Mouse (Mus musculus) cerebellum, adult 2 months (tissue): Measurements from ENCODE around the gene Flnb.

Experiments used
- CTCF ChIP-seq: fragments of 200-500 bp; IDR thresholded peaks from 2 replicates; pipeline ENCODE4 v1.5.1; 2011; ENCODE audit warnings: low read depth, mild to moderate bottlenecking, control low read depth, low read length, moderate library complexity, borderline replicate concordance; ENCODE audit not compliant: insufficient read depth
- POLR2A ChIP-seq: fragments of 200-500 bp; IDR thresholded peaks from 2 replicates; pipeline ENCODE4 v1.6.1; 2011; ENCODE audit warnings: low read length, control low read depth, borderline replicate concordance; ENCODE audit not compliant: insufficient read depth

DNA sequence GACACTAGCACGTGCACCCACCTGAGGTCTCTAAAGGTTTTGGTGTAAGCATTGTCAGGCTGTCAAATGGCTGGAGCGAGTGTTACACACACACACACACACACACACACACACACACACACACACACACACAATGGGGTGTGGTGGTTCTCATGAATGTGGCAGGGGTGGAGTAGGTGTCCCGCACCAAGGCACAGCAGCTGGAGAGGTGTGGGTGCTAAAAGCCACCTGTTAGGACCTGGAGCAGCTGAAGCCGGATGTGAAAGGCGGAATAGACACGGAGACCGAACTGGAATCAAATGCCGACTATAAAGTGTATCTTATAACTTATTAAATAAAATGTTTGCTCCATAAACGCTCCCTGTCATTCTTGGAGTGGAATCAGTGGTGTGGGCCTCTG, 133.5 kb downstream of the Flnb start:
- TF ChIP-seq CTCF (no peak), POLR2A (no peak)
